Mouse (Mus musculus) embryonic facial prominence, embryonic 13.5 days (tissue): ENCODE measurements around the gene Mfsd6l. TPM values are rescaled to one million over a fixed set of nuclear protein-coding genes. Genes with fewer than 3 reads are reported as not detected.
A peak's percentile ranks its signal among the peaks of the same experiment; 100 is the strongest.

Source experiments
- ATAC-seq: fragments of 200-750 bp; cut with Nextera tagmentation; 2 replicates; pipeline ENCODE4 v1.8.0; 2017; ENCODE audit warnings: low read depth; ENCODE audit not compliant: insufficient number of reproducible peaks, insufficient read depth, low FRiP score, low TSS enrichment
- H3K27ac ChIP-seq: fragments of 300-500 bp; sonication (generic); 2 replicates; pipeline ENCODE4 v1.5.1; 2015; ENCODE audit warnings: moderate library complexity, mild to moderate bottlenecking, inconsistent platforms
- H3K27me3 ChIP-seq: fragments of 300-500 bp; sonication (generic); 2 replicates; pipeline ENCODE4 v1.6.1; 2015; ENCODE audit warnings: mild to moderate bottlenecking, inconsistent platforms
- H3K36me3 ChIP-seq: fragments of 300-500 bp; sonication (generic); 2 replicates; pipeline ENCODE4 v1.6.1; 2015; ENCODE audit warnings: mild to moderate bottlenecking, inconsistent platforms
- H3K4me1 ChIP-seq: fragments of 300-500 bp; sonication (generic); 2 replicates; pipeline ENCODE4 v1.6.1; 2015; ENCODE audit warnings: inconsistent platforms
- H3K4me2 ChIP-seq: fragments of 300-500 bp; sonication (generic); 2 replicates; pipeline ENCODE4 v1.6.1; 2015; ENCODE audit warnings: moderate library complexity, mild to moderate bottlenecking, inconsistent platforms
- H3K4me3 ChIP-seq: fragments of 300-500 bp; sonication (generic); 2 replicates; pipeline ENCODE4 v1.5.1; 2015; ENCODE audit warnings: mild to moderate bottlenecking, inconsistent platforms
- H3K9ac ChIP-seq: fragments of 300-500 bp; sonication (generic); 2 replicates; pipeline ENCODE4 v1.6.1; 2015; ENCODE audit warnings: mild to moderate bottlenecking, inconsistent platforms
- H3K9me3 ChIP-seq: fragments of 300-500 bp; sonication (generic); 2 replicates; pipeline ENCODE4 v1.6.1; 2016; ENCODE audit warnings: inconsistent platforms
- WGBS: fragments of 180-500 bp; shearing (Covaris S2); methylation state at CpG from one replicate; pipeline ENCODE4 v1.1.7; 2015; ENCODE audit warnings: mixed read lengths; 5-methylcytosine and 5-hydroxymethylcytosine counted together
- polyA plus RNA-seq: library from polyadenylated mRNA; unstranded; fragments of >200 nt; fragmentation: Nextera tagmentation; extraction: Ambion mirVana; gene quantifications from 2 replicates; pipeline ENCODE4 v1.2.1, GENCODE M21; 2015

Gene Mfsd6l
- polyA plus RNA-seq: 0.48 and 1.1 TPM in 2 replicates

- Histone ChIP-seq H3K27ac (no peak within 1 kb of the TSS), H3K4me3 (peak within 1 kb of the TSS; percentile 30), H3K9me3 (no peaks in the 10 kb centered on the region), H3K27me3 (peaks cover 23% of the 10 kb centered on the region), H3K9ac (0 out of 2 replicates have a peak within 1 kb of the TSS, but pooled peaks have one; percentile 46), H3K4me2 (peak within 1 kb of the TSS; percentile 53), H3K4me1 (peaks cover 6% of the 10 kb centered on the region; the same call in 1 of the 2 replicates), H3K36me3 (no peaks in the 10 kb centered on the region)
- 5% methylated on average over 37 of the region's 37 CpGs for WGBS
- no peak for ATAC-seq
Measured at GRCm38 (mm10) chr11:68555918-68556584, at the start of gene Mfsd6l. TSS of gene Mfsd6l (plus strand) at chr11:68556186.

DNA sequence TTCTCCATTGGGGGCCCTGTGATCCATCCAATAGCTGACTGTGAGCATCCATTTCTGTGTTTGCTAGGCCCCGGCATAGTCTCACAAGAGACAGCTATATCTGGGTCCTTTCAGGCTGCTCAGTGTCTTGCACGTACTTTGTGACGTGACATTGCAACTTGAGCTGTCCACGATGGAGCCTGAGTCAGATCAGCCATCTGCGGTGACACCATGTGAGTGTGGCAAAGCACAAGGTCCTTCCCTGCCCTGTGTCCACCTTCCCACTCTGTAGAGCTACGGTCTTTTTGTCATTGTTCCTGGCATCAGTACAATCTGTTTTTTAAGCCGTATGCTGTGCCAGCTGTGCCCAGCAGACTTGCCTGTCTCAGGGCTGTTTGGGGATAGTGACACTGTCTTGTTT is 48.7 kb upstream of the Mfsd6l start:
- H3K9ac ChIP-seq: no peak overlapping the region
- H3K4me2 ChIP-seq: no peak overlapping the region
- ATAC-seq: no peak
- no peaks in the 10 kb centered on the region for H3K9me3 ChIP-seq
- no peak overlapping the region for H3K27ac ChIP-seq
- H3K4me1 ChIP-seq: no peaks in the 10 kb centered on the region
- 88% methylated on average over 7 of the region's 7 CpGs for WGBS
- H3K4me3 ChIP-seq: no peak overlapping the region
- no peaks in the 10 kb centered on the region for H3K36me3 ChIP-seq
- no peaks in the 10 kb centered on the region for H3K27me3 ChIP-seq

GRCm38 (mm10) chr11:68508619-68509018 is 47.4 kb upstream of the Mfsd6l start:
- H3K9ac ChIP-seq: no peak overlapping the region
- no peak overlapping the region for H3K27ac ChIP-seq
- H3K4me2 ChIP-seq: no peak overlapping the region
- 64% methylated on average over 5 of the region's 5 CpGs for WGBS
- H3K4me1 ChIP-seq: no peaks in the 10 kb centered on the region
- H3K9me3 ChIP-seq: no peaks in the 10 kb centered on the region
- H3K36me3 ChIP-seq: no peaks in the 10 kb centered on the region
- no peak overlapping the region for H3K4me3 ChIP-seq
- ATAC-seq: no peak
- no peaks in the 10 kb centered on the region for H3K27me3 ChIP-seq

DNA sequence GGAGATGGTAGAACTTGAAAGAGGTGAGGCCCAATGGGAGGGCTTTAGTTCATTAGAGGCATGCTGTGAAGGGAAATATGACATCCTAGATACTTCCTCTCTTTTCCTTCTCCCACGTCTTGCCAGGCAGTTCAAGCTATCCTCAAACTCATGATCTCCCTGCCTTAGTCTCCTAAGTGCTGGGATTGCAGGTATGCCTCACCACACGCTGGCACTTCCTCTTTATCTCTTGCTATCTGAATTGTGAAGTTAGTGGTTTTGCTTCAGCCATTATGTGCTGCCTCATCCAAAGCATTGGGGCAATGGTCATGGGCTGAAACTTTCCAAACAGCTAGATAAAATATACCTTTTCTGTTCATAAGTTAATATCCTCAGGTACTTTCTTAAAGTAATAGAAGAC is 46.8 kb upstream of the Mfsd6l start:
- H3K4me3 ChIP-seq: no peak overlapping the region
- no peaks in the 10 kb centered on the region for H3K9me3 ChIP-seq
- 47% methylated on average over 2 of the region's 2 CpGs for WGBS
- H3K27me3 ChIP-seq: no peaks in the 10 kb centered on the region
- H3K4me1 ChIP-seq: 0 out of 2 replicates have a peak, but pooled peaks cover 2% of the 10 kb centered on the region
- ATAC-seq: no peak
- H3K9ac ChIP-seq: no peak overlapping the region
- H3K36me3 ChIP-seq: no peaks in the 10 kb centered on the region
- H3K27ac ChIP-seq: no peak overlapping the region
- H3K4me2 ChIP-seq: no peak overlapping the region

DNA sequence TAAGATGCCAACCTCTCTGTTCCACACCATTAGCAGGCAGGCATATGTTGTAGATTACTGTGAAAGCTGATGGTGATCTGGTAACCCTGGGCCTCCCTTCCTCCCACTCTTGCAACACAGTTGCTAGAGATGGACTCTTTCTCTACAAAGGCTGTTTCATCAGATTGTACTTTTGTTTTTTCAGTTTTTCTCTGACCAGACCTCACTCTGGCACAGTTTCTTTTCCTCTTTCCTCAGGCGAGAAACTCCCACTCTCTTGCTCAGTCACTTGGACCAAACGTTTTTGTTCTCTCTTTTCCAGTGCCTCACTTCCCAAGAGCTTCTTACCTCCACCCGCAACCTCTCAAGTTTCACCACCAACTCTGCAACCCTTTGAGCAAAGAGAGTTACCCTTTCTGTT is 42.0 kb upstream of the Mfsd6l start:
- Histone ChIP-seq H3K27me3 (no peaks in the 10 kb centered on the region), H3K27ac (no peak overlapping the region), H3K4me1 (0 out of 2 replicates have a peak, but pooled peaks cover 2% of the 10 kb centered on the region), H3K4me3 (no peak overlapping the region), H3K36me3 (no peaks in the 10 kb centered on the region), H3K4me2 (no peak overlapping the region), H3K9me3 (no peaks in the 10 kb centered on the region; the same call in 1 of the 2 replicates), H3K9ac (no peak overlapping the region)
- WGBS: 30% methylated on average over 3 of the region's 3 CpGs
- no peak for ATAC-seq

GRCm38 (mm10) chr11:68519362-68519761 is 36.6 kb upstream of the Mfsd6l start:
- no peak overlapping the region for H3K4me3 ChIP-seq
- no peak for ATAC-seq
- no peak overlapping the region for H3K9ac ChIP-seq
- no peaks in the 10 kb centered on the region; the same call in 1 of the 2 replicates for H3K9me3 ChIP-seq
- H3K4me2 ChIP-seq: no peak overlapping the region
- H3K4me1 ChIP-seq: no peaks in the 10 kb centered on the region
- H3K36me3 ChIP-seq: no peaks in the 10 kb centered on the region
- no peak overlapping the region for H3K27ac ChIP-seq
- WGBS: 91% methylated on average over 4 of the region's 4 CpGs
- H3K27me3 ChIP-seq: no peaks in the 10 kb centered on the region

- no peaks in the 10 kb centered on the region for H3K27me3 ChIP-seq
- no peak for ATAC-seq
- no peak overlapping the region for H3K4me3 ChIP-seq
- H3K27ac ChIP-seq: no peak overlapping the region
- H3K9ac ChIP-seq: no peak overlapping the region
- H3K9me3 ChIP-seq: no peaks in the 10 kb centered on the region; the same call in 1 of the 2 replicates
- 90% methylated on average over 5 of the region's 5 CpGs for WGBS
- H3K36me3 ChIP-seq: no peaks in the 10 kb centered on the region
- H3K4me2 ChIP-seq: no peak overlapping the region
- H3K4me1 ChIP-seq: no peaks in the 10 kb centered on the region
Measured at GRCm38 (mm10) chr11:68519815-68520214, 36.2 kb upstream of the Mfsd6l start.

DNA sequence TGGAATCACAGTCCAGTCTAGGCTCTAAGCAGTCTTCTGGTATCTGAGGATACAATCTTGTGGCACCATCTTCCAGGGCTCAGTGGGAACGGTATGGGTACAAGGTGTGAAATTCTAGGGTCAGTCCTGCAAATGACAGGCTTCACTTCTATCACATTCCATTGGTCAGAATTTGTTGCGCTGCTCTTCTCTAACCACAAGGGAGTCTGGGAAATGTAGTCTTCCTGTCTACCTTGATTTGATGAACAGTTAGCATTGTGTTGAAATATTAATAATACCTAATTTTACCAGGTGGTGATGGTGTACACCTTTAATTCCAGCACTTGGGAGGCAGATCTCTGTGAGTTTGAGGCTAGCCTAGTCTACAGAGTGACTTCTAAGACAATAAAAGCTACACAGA is 35.5 kb upstream of the Mfsd6l start:
- Histone ChIP-seq H3K9me3 (no peaks in the 10 kb centered on the region; the same call in 1 of the 2 replicates), H3K4me3 (no peak overlapping the region), H3K27me3 (no peaks in the 10 kb centered on the region), H3K27ac (no peak overlapping the region), H3K36me3 (no peaks in the 10 kb centered on the region), H3K4me1 (no peaks in the 10 kb centered on the region), H3K9ac (no peak overlapping the region), H3K4me2 (no peak overlapping the region)
- no peak for ATAC-seq
- WGBS: 79% methylated on average over 2 of the region's 2 CpGs

GRCm38 (mm10) chr11:68521352-68521751 is 34.6 kb upstream of the Mfsd6l start:
- Histone ChIP-seq H3K4me1 (no peaks in the 10 kb centered on the region), H3K27me3 (no peaks in the 10 kb centered on the region), H3K9me3 (no peaks in the 10 kb centered on the region; the same call in 1 of the 2 replicates), H3K4me3 (no peak overlapping the region), H3K4me2 (no peak overlapping the region), H3K9ac (no peak overlapping the region), H3K36me3 (no peaks in the 10 kb centered on the region), H3K27ac (no peak overlapping the region)
- ATAC-seq: no peak
- WGBS: 82% methylated on average over 5 of the region's 5 CpGs

DNA sequence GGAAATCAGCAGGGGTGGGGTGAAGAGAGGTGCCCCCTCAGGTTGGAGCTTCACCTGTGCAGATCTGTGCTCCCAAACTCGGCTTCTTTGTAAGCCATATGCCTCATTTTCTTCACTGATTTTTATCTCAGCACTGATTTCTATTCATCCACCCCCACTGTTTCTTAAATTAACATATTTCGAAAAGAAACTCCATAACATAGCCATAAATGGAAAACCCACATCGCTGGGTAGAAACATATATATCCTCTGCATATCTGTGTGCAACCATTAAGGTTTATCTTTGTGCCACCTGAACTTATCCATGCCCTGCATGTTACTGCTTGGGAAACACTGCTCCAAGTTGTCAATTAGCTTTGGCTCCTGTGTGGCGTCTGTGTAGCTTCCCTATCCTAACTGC is 29.5 kb upstream of the Mfsd6l start:
- H3K4me1 ChIP-seq: peaks cover 2% of the 10 kb centered on the region; the same call in 1 of the 2 replicates

GRCm38 (mm10) chr11:68531066-68531806 is 24.8 kb upstream of the Mfsd6l start:
- Histone ChIP-seq H3K9ac (no peak overlapping the region), H3K9me3 (no peaks in the 10 kb centered on the region), H3K36me3 (no peaks in the 10 kb centered on the region), H3K4me3 (no peak overlapping the region), H3K27me3 (peaks cover 19% of the 10 kb centered on the region), H3K4me2 (no peak overlapping the region), H3K27ac (no peak overlapping the region), H3K4me1 (peaks cover 5% of the 10 kb centered on the region; the same call in 1 of the 2 replicates)
- ATAC-seq: no peak
- WGBS: 26% methylated on average over 16 of the region's 16 CpGs

More for the DNA sequence above, 29.5 kb upstream of the Mfsd6l start:
- Histone ChIP-seq H3K9me3 (no peaks in the 10 kb centered on the region), H3K27ac (no peak overlapping the region), H3K36me3 (no peaks in the 10 kb centered on the region), H3K4me2 (no peak overlapping the region), H3K4me3 (no peak overlapping the region), H3K9ac (no peak overlapping the region), H3K27me3 (peaks cover 15% of the 10 kb centered on the region)
- no peak for ATAC-seq
- whole genome bisulfite sequencing: 65% methylated on average over 4 of the region's 4 CpGs
